In genomic region chr1:64623558-64624435, GRCm38 (mm10) we compare ENCODE assay signal across 22 mouse cellular contexts. TPM values are rescaled to one million over a fixed set of nuclear protein-coding genes. Genes with fewer than 3 reads are reported as not detected.
DNase-seq lines count a peak whose midpoint lies in the region; TF ChIP-seq lines count a peak whose summit lies in the region.
"Had no signal": no experiment of that assay in that cellular context is flagged by ENCODE, and none has a peak within 500 bp of the region (broad histone marks: within the 10 kb centered on the region; RNA-seq: fewer than 3 reads in every experiment).

No protein-coding gene starts in this region.

- H3K27ac ChIP-seq in left cerebral cortex, adult 2 months, result peak overlapping the region; percentile 2; the same call in 1 of the 2 replicates
- H3K27ac ChIP-seq: embryonic facial prominence, embryonic 10.5 days; heart, embryonic 10.5 days; layer of hippocampus, adult 2 months; macrophage; stomach, embryonic 15.5 days had no signal

- intact Hi-C loops in left cerebral cortex, adult 2 months (cut with DNase I), result no loop called here
- intact Hi-C loops in left cerebral cortex, postnatal 4 days (cut with DNase I), result no loop called here

- peak; percentile 38 for DNase-seq in adrenal gland, adult 2 months
- no peak for DNase-seq in adrenal gland, adult 18-20 months (ENCODE audit: low spot score in 2 of 2)
- no peak for DNase-seq in left cerebral cortex, adult 2 months (ENCODE audit: extremely low spot score in 1 of 2, low spot score in 2 of 2)
- no peak for DNase-seq in left cerebral cortex, postnatal 4 days
- DNase-seq in R1 (ENCODE audit: low read depth, low spot score), result peak; percentile 91
- DNase-seq in mesoderm, embryonic 11.5 days (ENCODE audit: low read depth, low spot score), result peak; percentile 50
- no peak for DNase-seq in natural killer cell, adult 2 months (ENCODE audit: low spot score in 2 of 2)
- DNase-seq in cerebellum, adult 11 months, result no peak
- DNase-seq: cerebellum, adult 9-10 months; forebrain, postnatal 0 days; gastrocnemius, postnatal 14 days; heart, postnatal 14 days; kidney, adult 8-10 months; liver; lung, adult 2 months; midbrain, embryonic 14.5 days; spleen, adult 18-20 months had no signal

- no peak for TF ChIP-seq CTCF in left cerebral cortex, adult 2 months (IDR thresholded peaks at IDR 0.05)

- no peak overlapping the region for H3K4me3 ChIP-seq in left cerebral cortex, adult 2 months
- H3K4me3 ChIP-seq: embryonic facial prominence, embryonic 10.5 days; heart, embryonic 10.5 days; layer of hippocampus, adult 2 months; stomach, embryonic 15.5 days had no signal

RNA-seq across cellular contexts. Expression of gene Mettl21a, which starts 6.8 kb away (rescaled TPM):
- total RNA-seq in adrenal gland, adult 2 months (2021), result 10 to 100 TPM in 1 of 2 experiments, 1 to 10 TPM in 1; 9.4 to 16.6 TPM
- 13.7 and 17.2 TPM in 2 replicates for polyA plus RNA-seq in adrenal gland, adult 2 months (2012; rRNA removed)
- 10 to 100 TPM in 1 of 2 experiments, 1 to 10 TPM in 1; 8.5 to 16.5 TPM for total RNA-seq in adrenal gland, adult 18-20 months (2021)
- 10 to 100 TPM; 13.1 to 14.4 TPM for total RNA-seq in left cerebral cortex, adult 2 months (2021)
- 1 to 10 TPM; 7.4 to 8.1 TPM for total RNA-seq in left cerebral cortex, postnatal 4 days (2021)

Comparison
In these comparisons a context has a peak if more than half of its experiments do, and no peak if none do; other contexts are left out.
1. DNase-seq: peak in adrenal gland, adult 2 months (single experiment), R1 (single experiment) and mesoderm, embryonic 11.5 days (single experiment); none in adrenal gland, adult 18-20 months (0 of 2), left cerebral cortex, adult 2 months (0 of 2), left cerebral cortex, postnatal 4 days (single experiment), natural killer cell, adult 2 months (0 of 2) and cerebellum, adult 11 months (single experiment).